Mouse (Mus musculus): ENCODE measurements around the gene Fam208b. TPM values are rescaled to one million over a fixed set of nuclear protein-coding genes. Genes with fewer than 3 reads are reported as not detected.

Fam208b gene
- 10.7 and 12.5 TPM in 2 replicates for polyA plus RNA-seq (2015; fragmentation: Nextera tagmentation; extraction: Ambion mirVana)

GRCm38 (mm10) chr13:3610795-3611438, at the start of gene Fam208b:
Gene Fam208b, minus strand, starts transcription at chr13:3611108.
- peak; percentile 99 for DNase-seq (ENCODE audit: low spot score)

GRCm38 (mm10) chr13:3659163-3660160, 48.6 kb upstream of the Fam208b start:
- DNase-seq (ENCODE audit: low spot score) = no peak

GRCm38 (mm10) chr13:3654432-3654831, 43.5 kb upstream of the Fam208b start:
- no peak for DNase-seq (ENCODE audit: low spot score)

GRCm38 (mm10) chr13:3650569-3650968, 39.7 kb upstream of the Fam208b start:
- no peak for DNase-seq (ENCODE audit: low spot score)

GRCm38 (mm10) chr13:3646566-3646965, 35.7 kb upstream of the Fam208b start:
- DNase-seq (ENCODE audit: low spot score) = no peak

GRCm38 (mm10) chr13:3645919-3646318, 35.0 kb upstream of the Fam208b start:
- DNase-seq (ENCODE audit: low spot score) = no peak

GRCm38 (mm10) chr13:3644871-3645270, 34.0 kb upstream of the Fam208b start:
- no peak for DNase-seq (ENCODE audit: low spot score)

- no peak for DNase-seq (ENCODE audit: low spot score)
These were observed 31.6 kb upstream of the Fam208b start for GRCm38 (mm10) chr13:3642538-3642937.

GRCm38 (mm10) chr13:3642049-3642448, 31.1 kb upstream of the Fam208b start:
- DNase-seq (ENCODE audit: low spot score) = peak; percentile 45

GRCm38 (mm10) chr13:3636797-3637196, 25.9 kb upstream of the Fam208b start:
- DNase-seq (ENCODE audit: low spot score) = peak; percentile 44

- DNase-seq (ENCODE audit: low spot score) = no peak
These were observed 24.2 kb upstream of the Fam208b start for GRCm38 (mm10) chr13:3635076-3635475.

- DNase-seq (ENCODE audit: low spot score) = peak; percentile 88
These were observed 23.2 kb upstream of the Fam208b start, which contains the start of gene Asb13 for GRCm38 (mm10) chr13:3633895-3634811. Gene Asb13, plus strand, starts transcription at chr13:3634032.

- no peak for DNase-seq (ENCODE audit: low spot score)
These were observed 22.2 kb upstream of the Fam208b start for GRCm38 (mm10) chr13:3633131-3633530.

GRCm38 (mm10) chr13:3632551-3632950, 21.6 kb upstream of the Fam208b start:
- DNase-seq (ENCODE audit: low spot score) = no peak

GRCm38 (mm10) chr13:3628102-3628501, 17.2 kb upstream of the Fam208b start:
- DNase-seq (ENCODE audit: low spot score) = no peak

- no peak for DNase-seq (ENCODE audit: low spot score)
These were observed 16.2 kb upstream of the Fam208b start for GRCm38 (mm10) chr13:3627139-3627538.

- DNase-seq (ENCODE audit: low spot score) = peak; percentile 54
These were observed 652 bp downstream of the Fam208b start for GRCm38 (mm10) chr13:3610118-3610794.

GRCm38 (mm10) chr13:3609780-3610117, 1.2 kb downstream of the Fam208b start:
- no peak for DNase-seq (ENCODE audit: low spot score)

GRCm38 (mm10) chr13:3596232-3596631, 14.7 kb downstream of the Fam208b start:
- no peak for DNase-seq (ENCODE audit: low spot score)

- no peak for DNase-seq (ENCODE audit: low spot score)
These were observed 16.6 kb downstream of the Fam208b start for GRCm38 (mm10) chr13:3594311-3594710.

- DNase-seq (ENCODE audit: low spot score) = no peak
These were observed 20.1 kb downstream of the Fam208b start for GRCm38 (mm10) chr13:3590789-3591188.
